Mouse (Mus musculus) cerebellum, postnatal 10 days (tissue): ENCODE results near the gene Itk.
"Not testable (repeated sequence)": the region's sequence is repeated elsewhere in the genome, so short reads cannot be mapped to it uniquely, and the experiment has no call there.

Experiments
- DNase-seq, 2 experiments: peaks; one replicate each; pipeline ENCODE4 v3.0.0; 2021; ENCODE audit warnings: mixed read lengths in 2 of 2

The Itk gene

DNA sequence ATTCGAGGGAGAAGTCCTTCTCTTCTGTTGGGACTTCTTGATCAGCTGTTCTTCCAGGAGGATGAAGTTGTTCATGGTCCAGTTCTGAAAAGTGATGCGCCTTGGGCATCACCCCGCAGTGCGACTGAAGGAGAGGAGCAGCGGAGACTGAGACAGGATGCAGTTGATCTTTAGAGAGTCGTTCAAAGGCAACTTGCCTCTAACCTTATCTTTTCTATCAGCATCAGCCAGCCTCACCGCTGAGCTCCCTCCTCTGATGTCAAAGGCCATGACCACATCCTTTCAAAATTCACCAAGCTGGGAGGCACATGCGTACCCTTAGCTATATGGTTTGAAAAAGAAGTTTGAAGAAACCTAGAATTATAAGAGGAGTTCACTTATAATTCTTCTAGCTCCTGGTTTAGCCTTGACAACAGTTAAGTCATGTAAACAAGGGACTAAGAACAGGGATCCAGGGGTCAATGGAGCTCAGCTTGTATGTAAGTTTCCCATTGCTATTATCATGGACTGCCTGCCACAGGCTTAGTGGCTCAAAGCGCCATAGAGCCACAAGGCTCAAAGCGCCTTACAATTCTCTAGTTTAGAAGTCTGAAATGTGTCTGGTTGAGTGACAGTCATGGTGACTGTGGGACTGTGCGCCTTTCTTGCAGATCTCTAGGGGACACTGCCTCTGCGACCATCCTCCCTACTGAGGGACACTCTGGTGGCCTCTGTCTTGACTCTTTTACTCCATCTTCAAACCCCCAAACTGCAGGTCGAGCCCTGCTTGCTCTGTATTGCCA is at the start of gene Itk:
Itk (minus strand) TSS at position 180 of the 782 bp plus-strand sequence.
- DNase-seq: no peak

DNA sequence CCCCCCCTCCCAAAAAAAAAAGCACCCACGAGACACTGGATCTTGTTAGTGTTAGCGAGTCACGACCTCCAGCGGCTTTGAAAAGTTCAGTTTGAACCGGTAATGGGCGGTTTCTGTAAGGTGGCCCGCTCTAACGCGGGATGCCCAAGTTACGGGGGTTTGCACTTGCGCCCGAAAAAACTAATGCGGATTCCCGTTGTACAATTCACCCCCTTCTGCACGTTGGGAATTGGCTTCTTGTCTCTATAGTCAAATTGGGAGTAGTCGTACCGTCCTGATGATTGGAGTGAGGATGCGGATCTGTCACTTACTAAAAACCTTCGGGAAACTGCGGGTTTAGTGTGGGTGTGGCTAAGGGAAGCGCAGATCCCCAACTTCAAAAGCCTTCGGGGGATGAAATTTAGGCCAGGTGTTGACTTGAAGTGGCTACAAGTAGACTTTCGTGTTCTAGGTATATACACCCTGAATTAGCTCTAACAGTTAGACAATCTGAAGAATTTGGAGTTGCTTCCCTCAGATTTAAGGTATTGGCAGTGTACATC is 48.2 kb upstream of the Itk start:
- no peak for DNase-seq

DNA sequence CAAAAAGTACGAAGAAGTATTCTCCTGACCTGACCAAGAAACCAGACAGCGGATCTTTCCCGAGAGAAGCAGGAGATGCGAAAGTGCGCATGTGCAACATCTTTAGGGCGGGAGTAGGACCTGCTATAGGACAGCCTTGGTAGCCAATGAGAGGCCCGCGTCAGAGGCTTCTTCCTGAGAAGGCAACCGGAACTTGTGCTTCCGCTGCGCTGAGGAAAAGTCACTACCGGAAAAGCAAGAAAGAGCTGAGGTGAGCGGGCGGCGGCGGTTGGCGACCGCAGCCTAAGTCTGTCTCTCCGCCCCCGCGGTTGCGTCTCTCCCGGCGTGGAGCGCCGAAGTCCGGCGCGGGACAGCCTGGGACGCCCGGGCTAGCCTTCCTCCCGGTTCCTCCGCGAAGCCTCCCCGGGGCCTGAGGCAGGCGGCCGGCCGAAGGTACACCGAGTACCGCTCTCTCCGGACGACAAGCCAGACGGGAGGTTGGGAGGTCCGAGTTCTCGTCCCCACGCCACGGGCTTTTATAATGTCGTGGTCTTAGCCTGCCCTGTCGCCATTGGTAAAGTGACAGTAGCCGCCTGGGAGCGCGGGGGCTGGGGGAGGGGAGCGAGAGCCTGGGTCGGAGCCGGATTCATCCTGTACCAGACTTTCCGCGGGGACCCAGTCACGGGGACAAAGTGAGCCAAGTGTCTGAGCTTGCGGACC is 47.6 kb upstream of the Itk start, which contains the start of gene Med7:
Med7 (plus strand) TSS at position 166 of the 699 bp plus-strand sequence.
- DNase-seq: peak; percentile 93 to 96

DNA sequence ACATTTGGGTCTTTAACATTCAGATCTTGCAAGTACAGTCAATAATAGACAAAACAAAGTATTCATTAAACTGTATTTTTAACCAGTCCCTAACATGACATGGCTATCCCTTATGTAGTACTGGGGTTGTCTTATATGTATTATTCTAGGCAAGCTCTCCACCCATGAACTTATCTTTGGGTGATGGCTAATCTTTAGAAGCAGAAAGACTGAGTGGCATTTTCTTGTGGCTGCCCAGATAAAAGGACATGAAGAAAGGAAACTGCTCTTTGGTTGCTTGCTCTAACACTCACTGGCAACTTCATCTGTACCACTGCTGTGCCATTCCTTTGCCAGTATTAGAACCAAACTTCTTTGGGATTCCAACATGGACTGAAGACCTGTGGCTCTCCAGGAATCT is 46.0 kb upstream of the Itk start:
- no peak for DNase-seq

DNA sequence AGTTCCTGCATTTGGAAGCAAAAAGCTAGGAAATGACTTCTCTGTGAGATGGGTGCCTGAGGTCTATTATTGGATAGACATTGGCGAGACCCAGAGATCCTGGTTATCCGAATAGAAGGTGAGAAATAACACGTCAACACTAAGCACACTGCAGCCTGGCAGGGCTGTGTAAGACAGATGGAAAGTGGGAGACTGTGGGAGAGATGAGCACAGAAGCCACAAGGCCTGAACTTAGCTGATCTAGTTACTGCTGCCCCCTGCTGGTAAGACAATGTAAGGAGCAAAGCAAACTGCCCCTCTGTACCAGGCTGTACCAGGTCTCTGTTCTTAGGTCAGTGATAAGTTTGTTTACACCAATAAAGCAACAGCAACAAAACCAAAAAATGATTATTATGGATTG is 41.8 kb upstream of the Itk start:
- DNase-seq: peak; percentile 94 to 97

DNA sequence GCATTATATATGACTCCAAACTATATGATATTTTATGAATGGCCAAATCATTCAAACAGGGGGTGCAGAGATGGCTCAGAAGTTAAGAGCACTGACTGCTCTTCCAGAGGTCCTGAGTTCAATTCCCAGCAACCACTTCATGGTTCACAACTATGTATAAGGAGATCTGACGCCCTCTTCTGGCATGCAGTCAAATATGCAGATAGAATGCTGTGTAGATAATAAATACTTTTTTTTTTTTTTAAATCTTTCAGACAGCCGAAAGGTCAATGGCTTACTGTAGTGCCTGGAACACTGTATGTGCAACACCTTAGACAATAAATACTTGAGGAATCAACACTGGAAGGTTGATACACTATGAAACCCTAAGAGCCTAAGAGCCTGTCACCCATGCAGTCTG is 40.8 kb upstream of the Itk start:
- no peak for DNase-seq

DNA sequence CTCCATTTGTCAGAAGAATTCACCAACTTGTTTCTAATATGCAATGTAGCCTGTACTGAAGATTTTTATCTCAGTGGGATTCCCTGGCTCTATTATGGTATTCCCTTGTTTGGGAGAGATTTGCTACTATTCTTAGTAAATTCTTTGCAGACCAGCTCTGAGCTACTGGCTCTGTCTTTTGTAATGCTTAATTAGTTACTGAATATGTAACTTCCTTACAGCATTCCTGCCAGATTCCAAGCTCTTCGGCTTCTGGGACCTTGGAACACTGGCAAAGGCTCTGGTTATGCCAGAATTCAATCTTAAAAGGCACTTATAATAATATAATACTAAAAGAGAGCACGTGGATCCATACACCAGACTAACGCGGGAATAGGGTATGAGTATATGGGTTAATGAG is 38.8 kb upstream of the Itk start:
- DNase-seq: not testable (repeated sequence)

DNA sequence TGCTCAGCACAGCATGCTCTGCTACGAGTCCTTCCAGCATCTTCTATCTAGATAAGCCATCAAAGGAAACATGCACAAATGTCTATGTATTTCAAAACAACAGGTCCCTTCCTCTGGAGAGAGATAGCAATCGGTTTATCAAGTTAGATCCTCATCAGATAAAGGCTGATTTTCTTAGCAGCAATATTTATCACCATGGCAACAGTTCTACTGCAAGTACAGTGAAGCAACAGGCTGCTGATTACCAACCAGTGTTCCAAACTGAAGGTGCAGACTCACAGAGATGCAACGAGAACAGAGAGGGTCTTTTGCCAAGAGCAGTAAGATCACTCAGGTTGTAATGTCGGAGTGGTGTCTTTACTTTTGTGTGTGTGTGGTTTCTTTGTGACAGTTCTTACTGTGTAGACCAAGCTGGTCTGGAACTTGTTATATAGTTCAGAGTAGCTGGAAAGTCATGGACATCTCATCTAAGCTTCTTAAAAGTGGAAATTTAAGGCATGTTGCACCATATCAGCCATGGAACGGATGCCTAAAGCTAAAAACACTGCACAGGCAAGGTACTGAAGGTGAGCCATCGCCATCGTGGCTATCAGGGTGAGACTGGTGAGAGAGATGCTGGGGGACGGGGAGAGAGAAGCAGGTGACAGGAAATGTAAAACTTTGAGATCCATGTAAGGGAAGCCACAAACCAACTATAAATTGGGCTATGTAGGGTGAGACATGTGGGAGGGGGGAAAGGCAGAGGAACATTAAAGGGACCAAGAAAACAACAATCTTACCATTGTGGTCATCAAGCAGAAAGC is 32.0 kb upstream of the Itk start:
- DNase-seq: no peak

DNA sequence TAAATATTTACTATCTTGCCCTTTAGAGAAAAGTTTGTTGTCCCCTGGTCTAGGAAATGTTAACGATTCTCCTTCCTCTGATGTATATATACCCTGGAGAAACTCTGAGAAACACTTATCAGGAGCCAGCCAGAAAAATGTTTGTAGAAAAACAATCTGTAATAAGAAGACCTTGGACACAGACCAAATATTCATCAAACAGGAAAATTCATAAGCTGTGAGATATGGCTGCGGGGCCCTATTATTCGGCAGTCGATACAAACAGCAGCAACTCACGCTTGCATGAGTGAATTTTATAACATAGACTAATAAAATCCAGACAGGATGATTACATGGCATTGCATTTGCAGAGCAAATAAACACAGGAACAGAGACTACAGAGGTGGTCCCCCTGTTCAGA is 29.5 kb upstream of the Itk start:
- DNase-seq: no peak

DNA sequence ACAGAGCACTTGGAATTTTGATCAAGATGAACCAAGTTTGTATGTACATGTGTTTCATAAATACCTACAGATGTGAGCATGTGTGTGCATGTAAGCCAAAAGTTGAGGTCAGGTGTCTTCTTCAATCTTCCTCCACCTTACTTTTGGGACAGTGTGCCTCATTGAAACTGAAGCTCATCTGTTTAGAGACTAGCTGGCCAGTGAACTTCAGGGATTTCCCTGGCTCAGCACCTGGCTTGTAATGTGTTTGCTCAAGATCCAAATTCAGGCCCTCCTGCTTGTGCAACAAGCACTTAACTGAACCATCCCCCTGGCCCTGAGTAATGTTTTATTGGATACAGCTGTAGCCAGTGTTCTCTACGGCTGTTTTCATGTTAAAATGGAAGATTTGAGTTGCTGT is 29.1 kb upstream of the Itk start:
- DNase-seq: no peak

DNA sequence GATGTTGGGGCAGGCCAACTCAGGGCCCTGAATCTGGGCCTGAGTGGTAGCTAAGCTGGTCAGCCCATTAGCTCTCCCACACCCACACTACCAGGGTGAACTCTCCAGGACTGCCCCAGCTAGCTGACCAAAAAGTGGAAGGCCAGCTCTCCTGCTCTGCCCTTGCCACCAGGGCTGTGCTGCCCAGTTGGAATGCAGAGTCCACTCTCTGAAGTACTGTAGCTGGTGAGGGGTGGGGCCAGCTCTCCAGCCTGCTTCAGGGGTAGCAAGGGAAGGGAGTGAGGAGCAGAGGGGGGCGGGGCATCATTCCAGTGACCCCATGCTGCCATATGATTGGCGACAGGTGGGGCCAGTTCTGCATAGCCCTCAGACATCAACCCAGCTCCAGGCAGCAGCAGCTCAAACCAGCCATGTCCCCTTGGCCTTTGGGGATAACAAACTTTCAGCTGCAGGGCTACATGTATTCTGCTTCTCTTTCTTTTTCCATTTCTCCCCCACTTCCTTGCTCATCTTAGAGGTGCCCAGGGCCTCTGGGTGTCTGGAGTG is 20.8 kb upstream of the Itk start:
- no peak for DNase-seq

DNA sequence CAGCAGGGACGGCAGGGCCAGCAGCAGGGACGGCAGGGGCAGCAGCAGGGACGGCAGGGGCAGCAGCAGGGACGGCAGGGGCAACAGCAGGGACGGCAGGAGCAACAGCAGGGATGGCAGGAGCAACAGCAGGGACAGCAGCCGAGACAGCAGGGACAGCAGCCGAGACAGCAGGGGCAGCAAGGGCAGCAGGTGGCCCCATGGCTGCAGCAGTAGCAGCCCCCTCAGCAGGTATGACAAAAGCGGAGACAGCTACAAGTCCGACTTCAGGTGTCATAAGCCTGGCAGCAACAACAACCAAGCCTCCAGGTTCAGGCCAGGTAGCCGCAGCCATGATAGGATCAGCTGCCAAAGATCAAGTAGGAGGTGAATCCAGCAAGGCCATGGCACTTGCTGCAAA is 17.4 kb upstream of the Itk start:
- peak; percentile 44 to 50 for DNase-seq

DNA sequence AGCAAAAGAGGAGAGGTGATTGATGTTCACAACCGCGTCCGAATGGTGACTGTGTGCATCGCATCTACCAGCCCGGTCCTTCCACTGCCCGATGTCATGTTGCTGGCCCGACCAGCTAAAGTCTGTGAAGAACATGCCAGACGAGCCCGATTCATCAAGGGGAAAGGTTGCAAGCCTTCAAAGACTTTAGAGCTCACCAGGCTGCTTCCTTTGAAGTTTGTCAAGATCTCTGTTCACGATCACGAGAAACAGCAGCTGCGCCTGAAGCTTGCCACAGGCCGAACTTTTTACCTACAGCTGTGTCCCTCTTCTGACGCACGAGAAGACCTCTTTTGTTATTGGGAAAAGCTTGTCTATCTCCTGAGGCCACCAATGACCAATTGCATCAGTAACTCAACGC is 15.7 kb upstream of the Itk start:
- no peak for DNase-seq

DNA sequence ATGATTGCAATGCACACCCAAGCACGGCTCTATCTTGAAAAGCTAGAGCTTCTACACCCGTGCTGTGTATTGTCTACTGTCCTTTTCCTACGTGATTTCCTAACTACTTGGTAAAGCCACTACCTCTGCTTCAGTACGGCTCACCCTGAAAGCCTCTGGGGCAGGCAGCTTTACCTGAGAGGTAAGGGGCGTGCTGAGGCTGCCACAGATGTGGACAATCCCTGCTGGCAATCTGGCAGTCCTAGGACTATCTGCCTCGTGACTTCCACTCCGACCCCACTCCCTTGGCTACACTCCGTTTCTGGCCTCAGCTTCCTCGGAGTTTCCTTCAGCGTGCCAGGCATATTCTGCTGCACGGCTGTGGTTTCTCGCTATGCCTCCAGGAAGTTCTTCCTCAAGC is 12.2 kb upstream of the Itk start:
- no peak for DNase-seq

DNA sequence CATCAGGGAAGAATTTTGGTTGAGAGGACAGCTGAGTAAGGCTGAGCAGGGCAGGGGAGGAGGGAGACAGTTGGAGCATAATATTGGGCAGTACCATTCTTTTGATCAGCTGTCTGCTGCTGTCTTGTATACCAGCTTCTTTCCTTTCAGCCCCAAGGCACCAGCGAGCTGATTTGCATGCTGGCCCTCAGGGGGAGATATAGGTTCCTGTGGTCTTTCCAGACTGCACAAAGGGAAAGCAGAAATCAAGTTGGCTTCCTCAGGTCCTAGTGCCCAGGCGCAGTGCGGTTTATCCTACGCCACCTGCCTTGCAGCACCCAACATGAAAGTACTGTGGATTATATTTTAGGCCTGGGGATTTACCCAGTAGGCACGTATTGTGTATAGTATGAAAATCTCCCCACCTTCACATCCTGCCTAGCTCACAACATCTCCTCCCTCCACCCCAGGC is 9.6 kb upstream of the Itk start:
- DNase-seq: no peak

DNA sequence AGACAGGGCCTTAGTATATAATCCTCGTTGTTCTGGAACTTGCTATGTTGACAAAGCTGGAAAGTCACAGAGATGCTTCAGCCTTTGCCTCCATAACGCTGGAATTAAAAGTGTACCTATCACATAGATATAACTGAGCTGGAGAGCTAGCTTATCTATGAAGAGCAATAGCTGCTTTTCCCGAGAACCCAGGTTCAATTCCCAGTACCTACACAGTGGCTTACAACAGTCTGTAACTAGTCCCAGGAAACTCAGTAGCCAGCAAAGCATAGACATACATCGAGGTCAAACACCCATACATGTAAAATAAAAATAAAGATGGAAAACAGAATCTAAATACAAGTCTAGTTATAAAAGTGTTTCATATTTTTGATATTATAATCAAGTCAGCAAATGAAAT is 9.2 kb upstream of the Itk start:
- no peak for DNase-seq

DNA sequence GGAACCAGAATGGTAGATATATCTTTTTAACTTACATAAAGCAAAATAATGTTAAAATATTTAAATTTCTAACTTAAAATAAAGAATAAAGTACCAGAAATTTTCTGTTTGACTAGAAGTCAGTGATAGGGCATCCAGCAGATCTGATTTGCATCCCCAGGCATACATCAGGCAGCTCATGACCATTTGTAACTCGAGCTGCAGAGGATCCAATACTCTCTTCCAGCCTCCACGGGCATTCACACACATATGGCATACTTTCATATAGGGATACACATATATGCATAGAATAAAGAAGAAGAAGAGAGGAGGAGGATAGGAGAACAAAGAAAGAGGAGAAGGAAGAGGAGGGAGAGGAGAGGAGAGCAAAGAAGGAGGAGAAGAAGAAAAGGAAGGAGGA is 8.6 kb upstream of the Itk start:
- no peak for DNase-seq

DNA sequence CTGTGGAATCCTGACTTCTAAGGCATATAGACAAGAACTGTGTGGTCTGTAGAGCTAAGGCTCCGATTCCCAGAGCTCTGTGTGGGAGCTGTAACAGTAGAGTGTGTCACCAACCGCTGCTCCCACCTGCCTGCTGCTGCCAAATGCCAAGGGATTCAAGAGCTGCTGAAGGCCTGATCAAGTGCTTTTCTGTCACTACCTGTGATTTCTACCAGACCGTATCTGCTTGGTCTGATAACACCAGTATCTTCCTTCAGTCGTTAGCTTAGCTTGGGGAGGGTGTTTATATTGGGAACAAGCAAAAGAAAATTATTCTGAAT is 7.5 kb upstream of the Itk start:
- DNase-seq: no peak

DNA sequence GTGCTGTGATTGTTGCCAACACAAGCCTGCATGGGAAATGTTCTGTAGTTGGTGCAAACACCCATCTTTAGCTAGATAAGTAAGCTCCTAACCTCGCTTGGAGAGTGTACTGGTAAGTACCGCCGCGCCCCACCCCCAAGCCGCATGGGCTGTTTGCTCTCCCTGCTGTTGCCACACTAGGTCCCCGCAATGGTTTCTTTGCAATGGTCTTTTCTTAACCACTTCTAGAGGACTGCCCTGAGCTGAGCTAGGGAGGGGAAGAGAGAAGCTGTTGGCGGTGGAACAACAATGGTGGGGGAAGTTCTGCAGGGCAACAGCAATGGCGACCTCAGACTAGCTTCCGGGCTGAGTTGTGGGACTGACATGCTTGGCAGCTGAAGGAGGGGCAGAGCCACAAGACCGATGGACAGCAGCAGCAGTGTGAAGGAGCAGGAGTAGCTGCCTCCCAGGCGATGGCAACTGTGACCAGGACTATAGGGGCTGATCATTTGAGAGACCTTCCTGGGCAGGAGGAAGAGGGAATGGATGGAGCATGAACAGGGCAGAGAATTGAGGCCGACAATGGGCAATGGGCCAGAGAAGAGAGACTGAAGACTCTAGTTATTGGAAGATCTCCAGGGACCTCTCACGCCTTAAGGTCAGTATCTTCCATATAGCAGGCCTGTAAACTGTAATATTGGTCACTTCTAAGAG is 7.0 kb upstream of the Itk start, which contains the start of gene Fam71b:
Fam71b (plus strand) TSS at position 393 of the 693 bp plus-strand sequence.
- DNase-seq: no peak

DNA sequence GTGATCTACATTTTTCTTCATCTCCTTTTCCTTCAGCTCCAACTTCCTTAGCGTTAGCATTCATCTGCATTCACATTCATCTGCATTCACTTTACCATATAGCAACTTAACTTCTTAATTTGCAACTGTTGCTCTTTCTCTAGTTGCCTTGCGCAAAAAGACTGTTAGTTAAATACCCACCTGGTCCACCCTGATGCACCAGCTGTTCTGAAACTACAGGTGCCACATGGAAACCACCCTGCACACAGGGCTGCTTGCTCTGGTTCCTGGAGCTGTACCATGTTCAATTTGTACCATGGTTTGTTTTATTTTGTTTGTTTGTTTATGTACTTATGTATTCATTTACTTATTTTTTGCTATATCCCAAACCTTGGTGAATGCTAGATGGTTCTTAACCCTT is 6.4 kb upstream of the Itk start:
- no peak for DNase-seq

DNA sequence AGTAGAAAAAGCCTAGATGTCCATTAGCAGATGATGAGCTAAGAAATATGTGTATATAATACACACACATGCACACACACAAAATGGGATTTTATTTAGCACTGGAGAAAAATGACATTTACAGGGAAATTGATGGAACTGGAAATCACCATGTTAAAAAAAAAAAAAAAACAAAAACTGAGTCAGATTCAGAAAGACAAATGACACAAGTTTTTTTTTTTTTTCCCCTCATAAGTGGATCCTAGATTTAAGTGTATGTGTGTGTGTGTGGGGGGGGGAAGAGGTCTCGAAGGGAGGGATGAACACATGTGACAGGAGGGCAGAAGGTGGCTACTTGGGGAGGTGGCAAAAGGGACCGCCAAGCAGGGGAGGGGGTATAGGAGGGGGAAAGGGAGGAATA is 5.8 kb upstream of the Itk start:
- no peak for DNase-seq

DNA sequence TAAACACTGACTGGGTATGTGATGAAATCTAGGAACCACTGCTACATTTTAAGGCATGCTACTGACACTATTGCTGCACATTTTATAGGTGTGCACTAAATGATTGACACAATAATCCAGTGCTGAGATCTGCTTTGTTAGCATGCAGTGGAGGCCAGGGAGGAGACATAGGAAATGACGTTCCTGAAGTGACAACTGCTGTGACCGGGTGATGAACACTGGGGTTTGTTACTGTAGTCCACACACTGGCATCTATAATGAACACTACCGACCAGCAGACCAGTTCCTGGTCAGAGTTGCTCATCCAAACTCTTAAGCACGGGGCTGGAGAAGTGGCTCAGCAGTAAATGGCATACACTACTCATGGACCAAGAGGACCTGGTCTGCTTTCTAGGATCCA is 4.1 kb upstream of the Itk start:
- DNase-seq: no peak
